Mouse (Mus musculus): ENCODE results near the gene Mia.

Mia gene

DNA sequence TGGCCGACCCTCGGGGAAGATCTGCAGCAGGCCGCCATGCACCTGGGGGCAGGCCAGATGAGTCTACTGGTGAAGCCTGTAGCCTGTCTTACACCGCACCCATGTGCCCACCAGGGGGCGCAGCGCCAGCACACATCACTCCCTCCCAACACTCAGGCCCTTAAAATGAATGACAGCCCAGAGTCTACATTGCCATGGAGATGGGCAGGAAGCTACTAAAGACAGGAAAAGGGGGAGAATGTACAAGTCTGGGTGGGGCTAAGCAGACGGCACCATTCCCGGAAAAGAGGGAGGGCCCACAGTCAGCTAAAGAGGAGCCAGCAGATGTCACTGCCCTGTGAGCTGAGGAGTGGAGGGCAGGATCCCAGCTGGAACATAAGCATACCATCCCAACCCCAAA is 21.1 kb downstream of the Mia start:
- peak; percentile 87 for DNase-seq (ENCODE audit: low spot score)

DNA sequence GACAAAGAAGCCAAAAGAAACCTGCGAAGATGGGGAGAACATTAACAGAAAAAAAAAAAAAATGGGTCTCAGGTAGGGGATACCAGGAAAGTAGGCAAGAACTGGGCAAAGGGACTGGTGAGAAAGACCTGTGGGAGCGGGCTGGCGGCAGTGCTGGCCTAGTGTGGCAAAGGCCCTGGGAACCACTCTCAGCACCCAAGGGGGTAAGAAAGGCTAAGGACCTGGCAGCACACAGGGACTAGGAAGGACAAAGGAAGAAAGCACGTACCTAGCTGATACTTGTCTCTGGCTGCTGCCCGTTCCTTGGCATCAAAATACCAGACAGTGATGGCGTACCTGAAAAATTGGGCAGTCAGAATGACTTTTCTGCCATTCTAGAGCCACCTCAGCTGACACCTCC is 21.7 kb downstream of the Mia start:
- DNase-seq (ENCODE audit: low spot score): no peak

- no peak for DNase-seq (ENCODE audit: low spot score)
These were observed 22.8 kb downstream of the Mia start for GRCm38 (mm10) chr7:27158171-27158570.

GRCm38 (mm10) chr7:27156005-27156404 is 25.0 kb downstream of the Mia start:
- no peak for DNase-seq (ENCODE audit: low spot score)

GRCm38 (mm10) chr7:27153205-27153764 is 27.7 kb downstream of the Mia start, which contains the start of gene Cyp2t4:
TSS of gene Cyp2t4 (plus strand) at chr7:27153714.
- DNase-seq (ENCODE audit: low spot score): no peak

- DNase-seq (ENCODE audit: low spot score): no peak
These were observed 44.5 kb downstream of the Mia start for GRCm38 (mm10) chr7:27136410-27136996.

DNA sequence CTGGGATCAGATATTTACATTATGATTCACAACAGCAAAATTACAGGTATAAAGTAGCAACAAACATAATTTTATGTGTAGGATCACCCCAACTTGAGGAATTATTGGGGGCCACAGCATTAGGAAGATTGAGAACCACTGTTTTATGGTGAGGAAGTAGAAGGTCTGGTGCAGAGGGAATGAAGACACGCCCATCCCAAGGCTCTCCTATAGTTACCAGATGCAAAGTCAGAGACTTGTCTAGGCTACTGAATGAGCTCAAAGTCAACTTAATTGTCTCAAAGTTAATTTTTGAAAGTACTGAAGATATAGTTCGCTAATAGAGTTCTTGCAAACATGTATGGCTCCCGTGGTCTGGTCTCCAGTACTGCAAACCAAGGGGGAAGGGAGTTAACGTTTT is 47.2 kb downstream of the Mia start:
- DNase-seq (ENCODE audit: low spot score): no peak

DNA sequence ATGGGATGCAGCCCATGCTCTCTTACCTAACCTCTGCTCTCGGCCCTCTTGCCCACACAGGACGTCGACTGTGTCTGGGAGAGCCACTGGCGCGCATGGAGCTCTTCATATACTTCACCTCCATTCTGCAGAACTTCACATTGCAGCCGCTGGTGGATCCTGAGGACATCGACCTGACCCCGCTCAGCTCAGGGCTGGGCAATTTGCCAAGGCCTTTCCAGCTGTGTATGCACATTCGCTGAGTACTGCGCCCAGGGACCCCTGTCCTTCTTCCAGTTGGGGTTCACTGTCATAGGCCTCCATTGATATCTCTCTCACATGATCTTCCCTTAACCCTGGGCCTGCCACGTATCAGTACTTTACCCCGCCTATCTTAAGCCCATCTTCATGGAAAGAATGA is 47.8 kb downstream of the Mia start:
- DNase-seq (ENCODE audit: low spot score): no peak

DNA sequence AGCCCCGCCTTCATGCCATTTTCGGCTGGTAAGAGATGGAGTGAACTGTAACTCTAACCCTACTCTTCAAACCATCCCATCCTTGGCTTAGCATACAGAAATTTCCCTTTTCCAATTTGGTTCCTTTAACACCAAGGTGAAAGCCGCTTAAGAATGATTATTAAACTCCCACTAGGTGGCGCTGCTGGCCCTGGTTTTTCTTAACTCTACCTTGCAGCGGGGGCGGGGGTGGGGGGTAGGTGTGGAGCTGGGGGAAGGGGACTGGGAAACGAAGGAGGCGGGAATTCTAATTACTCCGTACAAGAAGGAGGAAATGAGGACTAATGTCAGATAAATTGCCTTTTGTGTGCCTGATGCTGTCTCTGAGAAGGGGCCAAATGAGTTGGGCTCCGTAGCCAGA is 48.4 kb downstream of the Mia start:
- DNase-seq (ENCODE audit: low spot score): no peak

- DNase-seq (ENCODE audit: low spot score): no peak
These were observed 49.6 kb downstream of the Mia start for GRCm38 (mm10) chr7:27131387-27131786.

- DNase-seq (ENCODE audit: low spot score): no peak
These were observed 50.2 kb downstream of the Mia start for GRCm38 (mm10) chr7:27130521-27131370.

DNA sequence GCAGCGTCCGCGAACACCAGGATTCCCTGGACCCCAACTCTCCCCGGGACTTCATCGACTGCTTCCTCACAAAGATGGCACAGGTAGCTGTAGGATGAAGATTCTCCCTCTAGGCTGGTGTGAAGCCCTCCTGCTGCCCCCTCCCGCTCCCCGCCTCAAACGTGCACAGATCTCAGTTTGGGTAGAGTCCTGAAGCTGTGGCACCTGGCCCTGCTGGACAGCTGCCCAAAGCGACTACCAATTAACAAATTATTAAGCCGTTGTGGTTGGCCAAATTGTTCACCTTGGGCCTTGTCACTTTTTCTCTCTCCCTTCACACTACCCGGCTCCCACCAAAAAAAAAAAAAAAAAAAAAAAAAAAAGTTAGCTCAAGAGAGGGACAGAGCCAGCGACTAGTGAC is 51.1 kb downstream of the Mia start:
- no peak for DNase-seq (ENCODE audit: low spot score)

All from left cerebral cortex, adult 11 months (tissue).